Mouse (Mus musculus): ENCODE results near the gene Tead3. TPM values are rescaled to one million over a fixed set of nuclear protein-coding genes. Genes with fewer than 3 reads are reported as not detected.
"Not testable (repeated sequence)": the region's sequence is repeated elsewhere in the genome, so short reads cannot be mapped to it uniquely, and the experiment has no call there.

Tead3 gene
- polyA plus RNA-seq, 1 experiment from 2014 or later, result 11.0 TPM

DNA sequence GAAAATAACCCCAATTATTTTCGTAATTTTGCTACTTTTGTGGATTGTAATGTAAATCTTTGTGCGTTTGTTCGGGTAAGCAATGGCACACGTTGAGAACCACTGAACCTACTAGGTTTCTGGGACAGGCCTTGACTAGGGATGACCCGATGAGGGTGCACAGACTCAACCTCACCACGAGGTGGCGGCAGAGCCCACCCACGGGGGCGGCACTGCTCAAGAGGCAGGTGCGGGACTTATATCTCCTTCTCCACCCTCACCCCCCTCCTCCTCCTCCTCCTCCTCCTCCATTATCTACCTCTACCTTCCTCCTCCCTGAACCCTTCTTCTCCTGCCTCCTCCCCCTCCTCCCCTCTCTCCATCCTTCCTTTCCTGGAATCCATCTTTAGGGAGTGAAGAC, 23.2 kb upstream of the Tead3 start:
- Histone ChIP-seq H3K4me3 (replicated peaks) (no peak overlapping the region), H3K4me1 (peaks cover 17% of the 10 kb centered on the region), H3K4me2 (0 out of 2 replicates have a peak overlapping the region, but pooled peaks have one; percentile 45), H3K36me3 (no peaks in the 10 kb centered on the region), H3K27me3 (peaks cover 32% of the 10 kb centered on the region), H3K9ac (no peak overlapping the region), H3K9me3 (replicated peaks) (no peaks in the 10 kb centered on the region), H3K27ac (no peak overlapping the region)
- 15% methylated on average over 10 of the region's 10 CpGs for WGBS
- ATAC-seq (replicated peaks; ENCODE audit: low FRiP score), result 0 out of 2 replicates have a peak, but pooled peaks have one; percentile 35

- peaks cover 22% of the 10 kb centered on the region for H3K4me1 ChIP-seq
- no peaks in the 10 kb centered on the region for H3K9me3 ChIP-seq (replicated peaks)
- no peaks in the 10 kb centered on the region for H3K36me3 ChIP-seq
- H3K27ac ChIP-seq, result no peak overlapping the region
- H3K9ac ChIP-seq, result no peak overlapping the region
- H3K4me3 ChIP-seq (replicated peaks), result no peak overlapping the region
- ATAC-seq (replicated peaks; ENCODE audit: low FRiP score), result no peak
- H3K4me2 ChIP-seq, result no peak overlapping the region
- WGBS, result 74% methylated on average over 1 of the region's 1 CpGs
- peaks cover 24% of the 10 kb centered on the region for H3K27me3 ChIP-seq
Observed at GRCm38 (mm10) chr17:28371941-28372340, 21.3 kb upstream of the Tead3 start.

DNA sequence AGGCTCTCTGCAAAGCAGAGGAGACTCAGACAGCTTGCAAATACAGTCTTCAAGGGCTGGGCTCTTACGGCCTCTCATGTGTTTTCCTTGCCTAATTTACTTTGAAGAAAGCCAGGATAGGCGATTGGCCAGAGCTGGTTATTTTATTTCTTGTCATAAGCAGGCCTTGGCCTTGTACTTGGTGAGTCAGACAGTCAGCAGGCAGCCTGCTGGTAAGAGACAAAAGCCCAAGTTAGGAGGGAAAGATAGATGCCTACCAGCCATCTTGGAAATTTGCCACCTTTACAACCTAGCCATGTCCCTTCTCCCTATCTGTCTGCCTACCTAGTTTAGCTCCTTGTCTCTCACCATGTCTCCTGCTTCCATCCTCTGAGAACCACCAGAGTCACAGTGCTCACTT, 20.7 kb upstream of the Tead3 start:
- no peak overlapping the region for H3K9ac ChIP-seq
- H3K9me3 ChIP-seq (replicated peaks), result no peaks in the 10 kb centered on the region
- peaks cover 24% of the 10 kb centered on the region for H3K27me3 ChIP-seq
- WGBS, result 71% methylated on average over 2 of the region's 2 CpGs
- no peak overlapping the region for H3K4me2 ChIP-seq
- no peak overlapping the region for H3K4me3 ChIP-seq (replicated peaks)
- H3K4me1 ChIP-seq, result peaks cover 22% of the 10 kb centered on the region
- H3K36me3 ChIP-seq, result no peaks in the 10 kb centered on the region
- no peak for ATAC-seq (replicated peaks; ENCODE audit: low FRiP score)
- H3K27ac ChIP-seq, result no peak overlapping the region

DNA sequence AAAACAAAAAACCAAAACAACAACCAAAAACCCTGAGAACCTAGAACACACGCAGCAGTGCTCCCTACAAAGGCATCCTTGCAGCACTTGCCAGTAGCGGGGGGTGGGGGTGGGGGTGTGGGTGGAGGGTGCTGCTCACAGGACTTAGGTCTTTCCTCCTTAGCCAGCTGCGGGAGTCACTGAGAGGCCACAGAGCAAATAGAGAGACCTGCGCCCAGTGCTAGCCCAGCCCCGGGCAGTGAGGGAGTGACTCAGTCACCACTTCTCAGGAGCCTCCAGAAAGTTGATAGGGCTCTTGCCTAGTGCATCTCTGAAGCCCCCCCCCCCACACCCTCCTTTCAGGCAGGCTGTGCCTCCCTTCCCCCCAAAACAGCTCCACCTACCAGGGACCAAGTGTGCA, 18.4 kb upstream of the Tead3 start:
- ATAC-seq (replicated peaks; ENCODE audit: low FRiP score), result no peak
- H3K4me2 ChIP-seq, result no peak overlapping the region
- H3K27me3 ChIP-seq, result peaks cover 23% of the 10 kb centered on the region
- H3K9ac ChIP-seq, result no peak overlapping the region
- 70% methylated on average over 5 of the region's 5 CpGs for WGBS
- H3K27ac ChIP-seq, result no peak overlapping the region
- H3K4me1 ChIP-seq, result peaks cover 17% of the 10 kb centered on the region
- no peaks in the 10 kb centered on the region for H3K9me3 ChIP-seq (replicated peaks)
- no peaks in the 10 kb centered on the region for H3K36me3 ChIP-seq
- H3K4me3 ChIP-seq (replicated peaks), result no peak overlapping the region

DNA sequence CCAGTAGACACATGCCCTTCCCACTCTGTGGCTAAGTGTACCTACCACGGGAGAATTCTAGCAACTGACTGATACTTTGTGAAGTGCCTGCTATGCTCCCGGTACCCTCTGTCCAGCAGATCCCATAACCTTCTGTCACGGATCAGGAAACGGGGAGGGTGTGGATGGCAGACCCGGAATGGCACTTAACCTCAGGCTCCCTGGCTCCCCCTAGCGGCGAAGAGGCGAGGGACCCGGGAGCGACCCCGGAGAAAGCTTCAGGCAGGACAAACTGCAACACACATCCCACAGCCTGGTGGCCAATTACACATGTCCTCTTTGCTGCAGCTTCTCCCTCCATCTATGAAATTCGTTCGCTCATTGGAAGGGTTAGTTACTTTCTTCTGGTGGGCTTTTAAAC, 17.8 kb upstream of the Tead3 start:
- Histone ChIP-seq H3K36me3 (no peaks in the 10 kb centered on the region), H3K27me3 (peaks cover 26% of the 10 kb centered on the region), H3K4me3 (replicated peaks) (no peak overlapping the region), H3K4me1 (peaks cover 22% of the 10 kb centered on the region), H3K27ac (no peak overlapping the region), H3K4me2 (no peak overlapping the region), H3K9me3 (replicated peaks) (no peaks in the 10 kb centered on the region), H3K9ac (no peak overlapping the region)
- ATAC-seq (replicated peaks; ENCODE audit: low FRiP score), result no peak; the same call in 1 of the 2 replicates
- WGBS, result 6% methylated on average over 13 of the region's 13 CpGs

- ATAC-seq (replicated peaks; ENCODE audit: low FRiP score), result no peak
- Histone ChIP-seq H3K36me3 (no peaks in the 10 kb centered on the region), H3K9ac (peak within 1 kb of the TSS; percentile 32), H3K9me3 (replicated peaks) (no peaks in the 10 kb centered on the region), H3K4me2 (peak within 1 kb of the TSS; percentile 67), H3K27ac (no peak within 1 kb of the TSS), H3K4me1 (peaks cover 50% of the 10 kb centered on the region), H3K4me3 (replicated peaks) (peak within 1 kb of the TSS; percentile 35), H3K27me3 (peaks cover 51% of the 10 kb centered on the region)
- 35% methylated on average over 8 of the region's 8 CpGs for WGBS
Observed at GRCm38 (mm10) chr17:28365122-28365521, 14.5 kb upstream of the Tead3 start, which contains the start of gene Tulp1. TSS of gene Tulp1 (minus strand) at chr17:28365222.

DNA sequence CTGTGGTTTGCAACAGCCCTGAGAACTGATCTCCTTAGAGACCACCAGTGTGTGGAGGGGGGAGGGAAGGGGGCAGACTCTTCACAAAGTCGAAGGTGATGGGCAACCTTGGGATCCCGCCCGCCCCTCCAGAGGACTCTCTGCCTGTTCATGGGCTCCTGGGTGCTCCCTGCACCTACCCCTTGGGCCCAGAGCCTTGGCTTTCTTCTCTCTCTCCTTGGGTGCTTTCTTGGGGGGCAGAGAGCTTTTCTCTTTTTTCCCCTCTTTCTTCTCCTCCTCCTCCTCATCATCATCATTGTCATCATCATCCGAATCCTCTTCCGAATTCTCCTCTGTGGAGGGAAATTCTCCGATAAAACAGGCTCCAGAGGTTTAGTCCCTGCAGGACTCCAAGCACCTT, 12.9 kb upstream of the Tead3 start:
- Histone ChIP-seq H3K9ac (peak overlapping the region; percentile 34; the same call in 1 of the 2 replicates), H3K27ac (no peak overlapping the region), H3K4me2 (peak overlapping the region; percentile 67), H3K4me3 (replicated peaks) (peak overlapping the region; percentile 36; the same call in 1 of the 2 replicates), H3K9me3 (replicated peaks) (no peaks in the 10 kb centered on the region), H3K36me3 (no peaks in the 10 kb centered on the region), H3K27me3 (peaks cover 57% of the 10 kb centered on the region), H3K4me1 (peaks cover 54% of the 10 kb centered on the region)
- 17% methylated on average over 6 of the region's 6 CpGs for WGBS
- ATAC-seq (replicated peaks; ENCODE audit: low FRiP score), result no peak

- Histone ChIP-seq H3K4me3 (replicated peaks) (peak overlapping the region; percentile 36), H3K27me3 (peaks cover 62% of the 10 kb centered on the region), H3K36me3 (no peaks in the 10 kb centered on the region), H3K4me1 (peaks cover 53% of the 10 kb centered on the region), H3K4me2 (peak overlapping the region; percentile 57), H3K9ac (peak overlapping the region; percentile 34), H3K27ac (no peak overlapping the region), H3K9me3 (replicated peaks) (no peaks in the 10 kb centered on the region)
- ATAC-seq (replicated peaks; ENCODE audit: low FRiP score), result no peak
- WGBS, result 3% methylated on average over 22 of the region's 25 CpGs
Observed at GRCm38 (mm10) chr17:28362653-28363292, 12.2 kb upstream of the Tead3 start.

DNA sequence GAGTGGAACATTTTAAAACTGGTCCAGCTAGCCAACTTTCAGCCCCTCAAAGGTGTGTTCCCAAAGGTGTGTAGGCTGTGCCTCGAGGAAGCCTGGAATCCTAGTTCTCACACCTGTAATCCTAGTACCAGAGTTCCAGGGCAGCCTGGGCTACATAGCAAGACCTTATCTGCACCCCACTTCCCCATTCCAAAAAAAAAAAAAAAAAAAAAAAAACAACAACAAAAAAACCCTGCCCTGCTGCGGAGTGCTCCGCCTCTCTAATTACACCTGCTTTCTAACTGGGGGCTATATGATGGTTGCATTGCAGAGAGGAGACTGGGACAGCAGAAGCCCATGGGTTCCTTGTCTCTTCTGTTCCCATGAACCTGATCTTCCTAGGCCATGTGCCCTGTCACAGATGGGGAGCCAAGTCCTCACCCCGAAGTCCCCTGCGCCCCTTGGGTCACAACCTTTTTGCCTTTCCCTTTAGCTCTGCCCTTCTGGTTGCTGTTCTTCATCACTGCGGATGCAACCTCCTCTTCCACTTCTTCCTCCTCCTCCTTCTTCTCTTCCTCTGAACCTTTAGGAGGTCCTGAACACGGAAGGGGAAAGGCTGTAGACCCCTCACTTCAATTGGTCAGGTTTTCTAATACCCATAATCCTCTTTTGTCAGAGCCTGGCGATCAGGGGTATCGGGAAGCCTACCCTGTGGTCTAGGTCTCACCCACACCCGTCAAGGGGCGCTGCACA, 11.5 kb upstream of the Tead3 start:
- Histone ChIP-seq H3K4me1 (peaks cover 53% of the 10 kb centered on the region), H3K27ac (no peak overlapping the region), H3K9ac (peak overlapping the region; percentile 34), H3K9me3 (replicated peaks) (no peaks in the 10 kb centered on the region), H3K36me3 (no peaks in the 10 kb centered on the region), H3K27me3 (peaks cover 62% of the 10 kb centered on the region), H3K4me2 (peak overlapping the region; percentile 57), H3K4me3 (replicated peaks) (peak overlapping the region; percentile 36)
- WGBS, result 26% methylated on average over 11 of the region's 11 CpGs
- no peak for ATAC-seq (replicated peaks; ENCODE audit: low FRiP score)

- no peaks in the 10 kb centered on the region for H3K9me3 ChIP-seq (replicated peaks)
- 76% methylated on average over 9 of the region's 9 CpGs for WGBS
- no peak for ATAC-seq (replicated peaks; ENCODE audit: low FRiP score)
- H3K4me3 ChIP-seq (replicated peaks), result no peak overlapping the region
- no peak overlapping the region for H3K27ac ChIP-seq
- H3K36me3 ChIP-seq, result no peaks in the 10 kb centered on the region
- no peak overlapping the region for H3K4me2 ChIP-seq
- peaks cover 57% of the 10 kb centered on the region for H3K27me3 ChIP-seq
- H3K9ac ChIP-seq, result no peak overlapping the region
- H3K4me1 ChIP-seq, result peaks cover 53% of the 10 kb centered on the region
Observed at GRCm38 (mm10) chr17:28360531-28361277, 10.1 kb upstream of the Tead3 start.

DNA sequence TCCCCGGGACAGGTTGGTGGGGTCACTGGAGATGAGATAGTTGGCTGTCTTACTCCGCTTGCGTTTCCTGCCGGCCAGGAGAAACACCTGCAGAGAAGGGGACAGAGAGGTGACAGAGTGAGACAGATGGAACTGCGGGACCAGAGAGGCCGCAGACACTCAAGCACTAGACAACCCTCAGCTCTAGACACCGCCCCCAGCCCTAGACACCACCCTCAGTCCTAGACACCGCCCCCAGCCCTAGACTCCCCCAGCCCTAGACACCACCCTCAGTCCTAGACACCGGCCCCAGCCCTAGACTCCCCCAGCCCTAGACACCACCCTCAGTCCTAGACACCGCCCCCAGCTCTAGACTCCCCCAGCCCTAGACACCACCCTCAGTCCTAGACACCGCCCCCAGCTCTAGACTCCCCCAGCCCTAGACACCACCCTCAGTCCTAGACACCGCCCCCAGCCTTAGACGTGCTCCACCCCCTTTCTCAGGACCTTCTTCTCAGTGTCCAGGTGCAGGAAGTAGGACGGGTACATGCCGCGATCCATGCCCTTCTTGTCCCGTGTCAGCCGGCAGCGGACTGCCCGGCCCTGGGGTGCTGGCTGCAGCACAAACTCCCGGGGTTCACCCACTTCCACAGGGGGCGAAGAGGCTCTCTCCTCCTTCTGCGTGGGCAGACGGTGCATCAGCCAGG, 8.1 kb upstream of the Tead3 start:
- H3K4me3 ChIP-seq (replicated peaks); ATAC-seq (replicated peaks; ENCODE audit: low FRiP score); H3K9me3 ChIP-seq (replicated peaks); H3K36me3 ChIP-seq; H3K27ac ChIP-seq; H3K9ac ChIP-seq: not testable (repeated sequence)
- Histone ChIP-seq H3K27me3 (peaks cover 38% of the 10 kb centered on the region), H3K4me2 (0 out of 2 replicates have a peak overlapping the region, but pooled peaks have one; percentile 1), H3K4me1 (peaks cover 38% of the 10 kb centered on the region)
- 14% methylated on average over 24 of the region's 24 CpGs for WGBS

Data from kidney, embryonic 15.5 days (tissue).